Mouse (Mus musculus) kidney, postnatal 0 days (tissue): ENCODE measurements around the gene Fam83g. TPM values are rescaled to one million over a fixed set of nuclear protein-coding genes. Genes with fewer than 3 reads are reported as not detected.
A peak's percentile ranks its signal among the peaks of the same experiment; 100 is the strongest.

Experiments
- ATAC-seq: fragments of 200-750 bp; cut with Nextera tagmentation; replicated peaks from 2 replicates; pipeline ENCODE4 v1.8.0; 2017; ENCODE audit warnings: low read depth, moderate number of reproducible peaks, moderate TSS enrichment, moderate library complexity; ENCODE audit not compliant: low FRiP score
- DNase-seq: peaks from one replicate; pipeline ENCODE4 v3.0.0-alpha.2; 2016; ENCODE audit warnings: low spot score
- H3K27ac ChIP-seq: fragments of 300-500 bp; sonication (generic); 2 replicates; pipeline ENCODE4 v1.5.1; 2014; ENCODE audit warnings: mild to moderate bottlenecking
- H3K27me3 ChIP-seq: fragments of 300-500 bp; sonication (generic); 2 replicates; pipeline ENCODE4 v1.6.1; 2014; ENCODE audit warnings: low read length, mixed read lengths; ENCODE audit not compliant: insufficient read depth
- H3K36me3 ChIP-seq: fragments of 300-500 bp; sonication (generic); 2 replicates; pipeline ENCODE4 v1.6.1; 2014; ENCODE audit warnings: low read length, mixed read lengths; ENCODE audit not compliant: insufficient read depth
- H3K4me1 ChIP-seq: fragments of 300-500 bp; sonication (generic); replicated peaks from 2 replicates; pipeline ENCODE4 v1.6.1; 2014; ENCODE audit warnings: antibody characterized with exemption, low read length, mixed read lengths; ENCODE audit not compliant: insufficient read depth
- H3K4me2 ChIP-seq: fragments of 300-500 bp; sonication (generic); 2 replicates; pipeline ENCODE4 v1.6.1; 2014; ENCODE audit warnings: mild to moderate bottlenecking, low read length, moderate library complexity, mixed read lengths
- H3K4me3 ChIP-seq: fragments of 300-500 bp; sonication (generic); replicated peaks from 2 replicates; pipeline ENCODE4 v1.5.1; 2014; ENCODE audit warnings: low read depth, low read length
- H3K9ac ChIP-seq: fragments of 300-500 bp; sonication (generic); 2 replicates; pipeline ENCODE4 v1.6.1; 2014; ENCODE audit warnings: low read depth, low read length
- H3K9me3 ChIP-seq: fragments of 300-500 bp; sonication (generic); replicated peaks from 2 replicates; pipeline ENCODE4 v1.6.1; 2016; ENCODE audit warnings: low read length, inconsistent platforms, mixed read lengths
- CTCF ChIP-seq: IDR thresholded peaks from 2 replicates; pipeline ENCODE4 v1.5.1; 2016; ENCODE audit warnings: antibody characterized with exemption, low read depth, mild to moderate bottlenecking, moderate library complexity
- WGBS: fragments of 180-500 bp; shearing (Covaris S2); extraction: QIAGEN DNeasy Blood & Tissue Kit; methylation state at CpG from one replicate; pipeline ENCODE4 v1.1.7; 2014; 5-methylcytosine and 5-hydroxymethylcytosine counted together
- polyA plus RNA-seq: library from polyadenylated mRNA; unstranded; fragments of >200 nt; fragmentation: Nextera tagmentation; extraction: Ambion mirVana; gene quantifications from 2 replicates; pipeline ENCODE4 v1.2.1, GENCODE M21; 2015

Gene Fam83g
- polyA plus RNA-seq, 1 experiment from 2014 or later, result 2.9 TPM

- H3K27me3 ChIP-seq, result no peaks in the 10 kb centered on the region
- H3K36me3 ChIP-seq, result peaks cover 29% of the 10 kb centered on the region
- H3K27ac ChIP-seq, result no peak overlapping the region
- no peaks in the 10 kb centered on the region for H3K4me1 ChIP-seq
- 66% methylated on average over 3 of the region's 3 CpGs for WGBS
- no peak overlapping the region for H3K4me2 ChIP-seq
- no peak for DNase-seq
- no peak overlapping the region for H3K9ac ChIP-seq
- no peak for ATAC-seq
- no peak overlapping the region for H3K4me3 ChIP-seq
- TF ChIP-seq CTCF, result peak; percentile 31; the same call in 1 of the 2 replicates
- no peaks in the 10 kb centered on the region for H3K9me3 ChIP-seq
Measured at GRCm38 (mm10) chr11:61744460-61744859, 60.6 kb downstream of the Fam83g start.

- no peak overlapping the region for H3K27ac ChIP-seq
- no peaks in the 10 kb centered on the region for H3K4me1 ChIP-seq
- H3K27me3 ChIP-seq, result no peaks in the 10 kb centered on the region
- TF ChIP-seq CTCF, result no peak
- ATAC-seq, result no peak
- H3K9me3 ChIP-seq, result no peaks in the 10 kb centered on the region
- no peak overlapping the region for H3K4me2 ChIP-seq
- no peak overlapping the region for H3K9ac ChIP-seq
- H3K36me3 ChIP-seq, result peaks cover 27% of the 10 kb centered on the region
- H3K4me3 ChIP-seq, result no peak overlapping the region
- 81% methylated on average over 9 of the region's 9 CpGs for WGBS
- DNase-seq, result no peak
Measured at GRCm38 (mm10) chr11:61745781-61746180, 61.9 kb downstream of the Fam83g start.

- H3K4me1 ChIP-seq, result no peaks in the 10 kb centered on the region
- no peak overlapping the region for H3K27ac ChIP-seq
- whole genome bisulfite sequencing, result 63% methylated on average over 3 of the region's 3 CpGs
- H3K36me3 ChIP-seq, result peaks cover 28% of the 10 kb centered on the region
- no peaks in the 10 kb centered on the region for H3K27me3 ChIP-seq
- H3K9me3 ChIP-seq, result no peaks in the 10 kb centered on the region
- DNase-seq (no peak), ATAC-seq (no peak)
- H3K9ac ChIP-seq, result no peak overlapping the region
- TF ChIP-seq CTCF, result no peak
- H3K4me3 ChIP-seq, result no peak overlapping the region
- no peak overlapping the region for H3K4me2 ChIP-seq
Measured at GRCm38 (mm10) chr11:61747161-61747560, 63.3 kb downstream of the Fam83g start.

GRCm38 (mm10) chr11:61751612-61752011 is 67.7 kb downstream of the Fam83g start:
- Histone ChIP-seq H3K9ac (no peak overlapping the region), H3K9me3 (no peaks in the 10 kb centered on the region), H3K27me3 (no peaks in the 10 kb centered on the region), H3K4me1 (no peaks in the 10 kb centered on the region), H3K4me3 (no peak overlapping the region), H3K27ac (no peak overlapping the region), H3K4me2 (no peak overlapping the region), H3K36me3 (peaks cover 31% of the 10 kb centered on the region)
- DNase-seq (peak; percentile 21), ATAC-seq (no peak)
- peak; percentile 57 for TF ChIP-seq CTCF
- WGBS, result 80% methylated on average over 5 of the region's 5 CpGs

GRCm38 (mm10) chr11:61757151-61757550 is 73.3 kb downstream of the Fam83g start:
- no peak for ATAC-seq
- DNase-seq, result no peak
- Histone ChIP-seq H3K4me2 (no peak overlapping the region), H3K27ac (no peak overlapping the region), H3K4me3 (no peak overlapping the region), H3K9ac (no peak overlapping the region), H3K36me3 (peaks cover 11% of the 10 kb centered on the region), H3K4me1 (0 out of 2 replicates have a peak, but pooled peaks cover 3% of the 10 kb centered on the region), H3K9me3 (no peaks in the 10 kb centered on the region), H3K27me3 (no peaks in the 10 kb centered on the region)
- WGBS, result 73% methylated on average over 2 of the region's 2 CpGs
- no peak for TF ChIP-seq CTCF

Other genes starting within 250 kb of the Fam83g start
- gene Rnf112, start 230.0 kb upstream of the Fam83g start, polyA plus RNA-seq, result 0.05 and 0.13 TPM in 2 replicates
- gene Mfap4, start 198.7 kb upstream of the Fam83g start, polyA plus RNA-seq, result 100 and 114 TPM in 2 replicates
- gene Mapk7, start 189.7 kb upstream of the Fam83g start, polyA plus RNA-seq, result 30.9 and 36.3 TPM in 2 replicates
- gene B9d1, start 178.9 kb upstream of the Fam83g start, polyA plus RNA-seq, result 32.9 and 33.8 TPM in 2 replicates
- gene Epn2, start 104.4 kb upstream of the Fam83g start, polyA plus RNA-seq, result 22.1 and 22.4 TPM in 2 replicates
- 8.2 and 9.1 TPM in 2 replicates for gene Grap, start 30.8 kb upstream of the Fam83g start, polyA plus RNA-seq
- gene Slc5a10, start 36.7 kb downstream of the Fam83g start, polyA plus RNA-seq, result 19.6 and 21.2 TPM in 2 replicates
- gene Prpsap2, start 78.0 kb downstream of the Fam83g start, polyA plus RNA-seq, result 27.8 and 28.2 TPM in 2 replicates
- gene Ulk2, start 171.0 kb downstream of the Fam83g start, polyA plus RNA-seq, result 9.7 and 10.8 TPM in 2 replicates
- gene Akap10, start 246.2 kb downstream of the Fam83g start, polyA plus RNA-seq, result 8.1 and 9.4 TPM in 2 replicates